Mouse (Mus musculus) inflammation-experienced regulatory T-cells (primary cell): ENCODE data around the gene Krt35. TPM values are rescaled to one million over a fixed set of nuclear protein-coding genes. Genes with fewer than 3 reads are reported as not detected.

Experiments
- polyA plus RNA-seq, 2 experiments: library from polyadenylated mRNA; unstranded; fragments of 100-300 nt; shearing (Covaris generic); gene quantifications; one replicate each; pipeline ENCODE4 v1.2.1; 2017

Krt35 gene
- polyA plus RNA-seq = under 1 TPM in 1 of 2 experiments, not detected in 1; 0.27 TPM

GRCm38 (mm10) chr11:100096141-100096540 lies at the start of gene Krt35:
Gene Krt35, minus strand, starts transcription at chr11:100096241.

GRCm38 (mm10) chr11:100135731-100136130 lies 39.7 kb upstream of the Krt35 start, which contains the start of gene Krt15:
Gene Krt15, minus strand, starts transcription at chr11:100135928.

GRCm38 (mm10) chr11:100121466-100121865 lies 25.4 kb upstream of the Krt35 start, which contains the start of gene Krt13:
Gene Krt13, minus strand, starts transcription at chr11:100121566.

GRCm38 (mm10) chr11:100105576-100106122 lies 9.6 kb upstream of the Krt35 start, which contains the start of gene Krt36:
Gene Krt36, minus strand, starts transcription at chr11:100105626.

GRCm38 (mm10) chr11:100087861-100088260 lies 8.2 kb downstream of the Krt35 start, which contains the start of gene Krt32:
Gene Krt32, minus strand, starts transcription at chr11:100088226.

GRCm38 (mm10) chr11:100050451-100050850 lies 45.6 kb downstream of the Krt35 start, which contains the start of gene Krt31:
Gene Krt31, minus strand, starts transcription at chr11:100050551.

Other genes with a start within 250 kb of the Krt35 start
- gene Krtap4-16, start 244.6 kb downstream of the Krt35 start, polyA plus RNA-seq = under 1 TPM in 1 of 2 experiments, not detected in 1; 0.60 TPM
- not detected for gene Gm11568, start 238.3 kb downstream of the Krt35 start, polyA plus RNA-seq
- not detected for gene Gm11559, start 231.8 kb downstream of the Krt35 start, polyA plus RNA-seq
- not detected for gene Krtap9-1, start 222.9 kb downstream of the Krt35 start, polyA plus RNA-seq
- gene Gm11567, start 217.1 kb downstream of the Krt35 start, polyA plus RNA-seq = not detected
- not detected for gene Krtap31-1, start 188.3 kb downstream of the Krt35 start, polyA plus RNA-seq
- not detected for gene Gm11565, start 181.5 kb downstream of the Krt35 start, polyA plus RNA-seq
- gene Krtap31-2, start 159.9 kb downstream of the Krt35 start, polyA plus RNA-seq = not detected
- gene Krtap9-5, start 147.8 kb downstream of the Krt35 start, polyA plus RNA-seq = not detected
- gene Krtap29-1, start 117.2 kb downstream of the Krt35 start, polyA plus RNA-seq = not detected
- not detected for gene Krtap16-1, start 109.6 kb downstream of the Krt35 start, polyA plus RNA-seq
- gene Krtap17-1, start 102.2 kb downstream of the Krt35 start, polyA plus RNA-seq = not detected
- not detected for gene Krt33a, start 80.0 kb downstream of the Krt35 start, polyA plus RNA-seq
- not detected for gene Krt33b, start 66.4 kb downstream of the Krt35 start, polyA plus RNA-seq
- gene Krt34, start 54.7 kb downstream of the Krt35 start, polyA plus RNA-seq = under 1 TPM in 1 of 2 experiments, not detected in 1; 0.92 TPM
- gene Krt31, start 45.7 kb downstream of the Krt35 start, polyA plus RNA-seq = under 1 TPM; 0.19 to 0.24 TPM
- not detected for gene Krt32, start 8.0 kb downstream of the Krt35 start, polyA plus RNA-seq
- under 1 TPM; 0.34 to 0.44 TPM for gene Krt36, start 9.4 kb upstream of the Krt35 start, polyA plus RNA-seq
- gene Krt13, start 25.3 kb upstream of the Krt35 start, polyA plus RNA-seq = under 1 TPM in 1 of 2 experiments, not detected in 1; 0.22 TPM
- under 1 TPM in 1 of 2 experiments, not detected in 1; 0.71 TPM for gene Krt15, start 39.7 kb upstream of the Krt35 start, polyA plus RNA-seq
- gene Krt19, start 52.4 kb upstream of the Krt35 start, polyA plus RNA-seq = under 1 TPM; 0.33 to 0.70 TPM
- gene Krt9, start 97.0 kb upstream of the Krt35 start, polyA plus RNA-seq = under 1 TPM in 1 of 2 experiments, not detected in 1; 0.21 TPM
- not detected for gene Krt14, start 111.3 kb upstream of the Krt35 start, polyA plus RNA-seq
- 1 to 10 TPM in 1 of 2 experiments, not detected in 1; 1.3 TPM for gene Krt16, start 152.7 kb upstream of the Krt35 start, polyA plus RNA-seq
- 1 to 10 TPM; 1.3 to 2.5 TPM for gene Krt17, start 164.8 kb upstream of the Krt35 start, polyA plus RNA-seq
- gene Krt42, start 173.6 kb upstream of the Krt35 start, polyA plus RNA-seq = not detected
- gene Eif1, start 223.6 kb upstream of the Krt35 start, polyA plus RNA-seq = 1,000 to 10,000 TPM; 2,499 to 2,744 TPM
- gene Gast, start 238.2 kb upstream of the Krt35 start, polyA plus RNA-seq = not detected